Mouse (Mus musculus): ENCODE measurements around the gene Ovol3.
"Not testable (repeated sequence)": the region's sequence is repeated elsewhere in the genome, so short reads cannot be mapped to it uniquely, and the experiment has no call there.

The Ovol3 gene

GRCm38 (mm10) chr7:30235625-30236024 is at the start of gene Ovol3:
Ovol3 (minus strand) TSS chr7:30235725.
- no peak for DNase-seq

GRCm38 (mm10) chr7:30282740-30283139 is 47.2 kb upstream of the Ovol3 start:
- DNase-seq, result no peak

- no peak for DNase-seq
Measured at GRCm38 (mm10) chr7:30281522-30281921, 46.0 kb upstream of the Ovol3 start.

- DNase-seq, result peak; percentile 85
Measured at GRCm38 (mm10) chr7:30280670-30281138, 45.2 kb upstream of the Ovol3 start.

GRCm38 (mm10) chr7:30279951-30280669 is 44.6 kb upstream of the Ovol3 start, which contains the start of the genes Thap8 and Wdr62:
Thap8 (plus strand) TSS chr7:30280094.
Wdr62 (minus strand) TSS chr7:30280419.
- DNase-seq, result peak; percentile 92

GRCm38 (mm10) chr7:30279536-30279935 is 44.0 kb upstream of the Ovol3 start:
- DNase-seq, result no peak

- DNase-seq, result no peak
Measured at GRCm38 (mm10) chr7:30278911-30279310, 43.4 kb upstream of the Ovol3 start.

- no peak for DNase-seq
Measured at GRCm38 (mm10) chr7:30274383-30274782, 38.9 kb upstream of the Ovol3 start.

- no peak for DNase-seq
Measured at GRCm38 (mm10) chr7:30269641-30270040, 34.1 kb upstream of the Ovol3 start.

GRCm38 (mm10) chr7:30266780-30267179 is 31.3 kb upstream of the Ovol3 start:
- no peak for DNase-seq

- DNase-seq, result no peak
Measured at GRCm38 (mm10) chr7:30265935-30266334, 30.4 kb upstream of the Ovol3 start.

- no peak for DNase-seq
Measured at GRCm38 (mm10) chr7:30265531-30265930, 30.0 kb upstream of the Ovol3 start.

- no peak for DNase-seq
Measured at GRCm38 (mm10) chr7:30265041-30265440, 29.5 kb upstream of the Ovol3 start.

- peak; percentile 45 for DNase-seq
Measured at GRCm38 (mm10) chr7:30251956-30252954, 16.7 kb upstream of the Ovol3 start.

GRCm38 (mm10) chr7:30237374-30237773 is 1.8 kb upstream of the Ovol3 start:
- DNase-seq, result not testable (repeated sequence)

- DNase-seq, result no peak
Measured at GRCm38 (mm10) chr7:30235091-30235490, 434 bp downstream of the Ovol3 start.

- peak; percentile 81 for DNase-seq
Measured at GRCm38 (mm10) chr7:30234276-30234858, 1.2 kb downstream of the Ovol3 start.

- DNase-seq, result peak; percentile 44
Measured at GRCm38 (mm10) chr7:30233387-30233786, 2.1 kb downstream of the Ovol3 start.

- DNase-seq, result peak; percentile 63
Measured at GRCm38 (mm10) chr7:30232631-30233148, 2.8 kb downstream of the Ovol3 start.

- peak; percentile 97 for DNase-seq
Measured at GRCm38 (mm10) chr7:30231669-30232454, 3.7 kb downstream of the Ovol3 start, which contains the start of the genes Polr2i and Tbcb. Polr2i (plus strand) TSS chr7:30231948. Tbcb (minus strand) TSS chr7:30232272.

GRCm38 (mm10) chr7:30231328-30231668 is 4.2 kb downstream of the Ovol3 start:
- no peak for DNase-seq

GRCm38 (mm10) chr7:30224206-30224605 is 11.3 kb downstream of the Ovol3 start:
- DNase-seq, result no peak
